Mouse (Mus musculus) B cell, adult 62 days (primary cell): Measurements from ENCODE around the gene Smim14. TPM values are rescaled to one million over a fixed set of nuclear protein-coding genes. Genes with fewer than 3 reads are reported as not detected.

Experiments used
- total RNA-seq: library from RNA; stranded (reverse); gene quantifications from 4 replicates; pipeline ENCODE4 v1.2.4, GENCODE M21; 2023

The Smim14 gene
- 354 to 405 TPM (median 379 TPM) in 4 replicates for total RNA-seq

DNA sequence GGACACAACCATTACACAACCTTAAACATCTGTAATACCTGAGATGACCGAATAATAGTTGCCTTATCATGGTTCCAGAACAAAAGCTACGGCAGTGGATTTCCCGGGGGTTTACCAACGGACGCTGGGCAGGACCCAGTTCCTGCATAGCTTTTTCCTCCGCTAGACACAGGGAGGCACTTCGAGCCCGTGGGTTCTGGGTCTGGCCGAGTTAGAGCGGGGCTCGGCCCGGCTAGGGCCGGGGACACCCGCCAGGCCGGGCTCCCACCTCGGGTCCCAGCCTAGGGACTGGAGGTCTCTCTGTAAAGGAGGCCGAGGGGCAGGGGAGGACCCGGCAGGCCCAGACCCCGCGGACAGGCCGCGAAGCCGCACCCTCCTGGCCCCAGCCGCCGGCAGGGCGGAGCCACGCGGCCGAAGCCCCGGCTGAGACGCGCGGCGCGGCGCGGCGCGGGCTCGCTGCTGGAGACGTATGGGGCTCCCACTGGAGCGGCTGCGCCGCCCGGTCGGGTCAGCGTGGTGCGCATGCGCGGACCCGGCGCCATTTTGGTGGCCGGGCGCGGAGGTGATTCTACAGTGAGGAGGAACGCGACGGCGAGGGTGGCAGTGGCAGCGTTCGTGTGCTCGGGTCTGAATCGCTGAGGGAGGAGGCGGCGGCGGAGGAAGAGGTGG, at the start of gene Smim14, which contains the start of gene Ube2k:
Gene Smim14, minus strand, starts transcription at position 434 of the 669 bp plus-strand sequence.
Gene Ube2k, plus strand, starts transcription at position 483 of the 669 bp plus-strand sequence.

DNA sequence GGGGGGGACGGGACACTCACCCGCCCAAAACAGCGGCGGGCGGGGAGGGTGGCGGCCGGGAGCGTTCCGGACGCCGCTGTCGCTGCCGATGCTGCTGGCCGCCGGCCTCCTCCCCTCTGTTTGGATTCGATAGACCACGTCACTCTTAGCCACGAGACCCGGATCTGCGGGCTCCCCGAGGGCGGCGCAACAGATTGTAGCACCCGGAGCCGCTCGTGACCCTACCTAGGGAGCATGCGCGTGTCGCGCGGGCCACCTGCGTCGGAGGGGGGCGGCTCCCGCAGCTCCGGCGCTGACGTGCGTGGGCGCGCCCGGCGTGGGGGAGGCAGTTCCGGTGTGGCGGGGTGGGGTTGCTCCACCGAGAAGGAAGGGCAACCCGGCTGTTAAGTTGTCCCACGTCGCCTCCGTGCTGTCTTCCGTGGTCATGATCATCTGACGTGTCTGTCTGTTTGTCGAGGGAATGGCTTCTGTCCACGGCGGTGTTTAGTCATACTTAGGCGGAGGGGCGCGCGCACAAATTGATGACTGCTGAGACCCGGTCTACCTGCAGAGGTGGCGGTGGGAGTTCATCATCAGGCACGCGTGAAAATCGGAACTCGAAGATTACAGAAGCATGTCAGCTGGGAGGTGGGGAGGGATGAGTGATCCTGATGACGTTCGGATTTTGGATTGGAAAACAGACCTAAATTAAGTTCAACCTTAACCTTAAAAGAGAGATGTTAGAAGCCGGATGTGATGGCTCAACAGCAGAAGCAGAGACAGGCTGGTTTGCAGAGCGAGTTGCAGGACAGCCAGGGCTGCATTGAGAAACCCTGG, 44.1 kb downstream of the Smim14 start, which contains the start of gene Gm43552:
Gene Gm43552, minus strand, starts transcription at position 118 of the 816 bp plus-strand sequence.

DNA sequence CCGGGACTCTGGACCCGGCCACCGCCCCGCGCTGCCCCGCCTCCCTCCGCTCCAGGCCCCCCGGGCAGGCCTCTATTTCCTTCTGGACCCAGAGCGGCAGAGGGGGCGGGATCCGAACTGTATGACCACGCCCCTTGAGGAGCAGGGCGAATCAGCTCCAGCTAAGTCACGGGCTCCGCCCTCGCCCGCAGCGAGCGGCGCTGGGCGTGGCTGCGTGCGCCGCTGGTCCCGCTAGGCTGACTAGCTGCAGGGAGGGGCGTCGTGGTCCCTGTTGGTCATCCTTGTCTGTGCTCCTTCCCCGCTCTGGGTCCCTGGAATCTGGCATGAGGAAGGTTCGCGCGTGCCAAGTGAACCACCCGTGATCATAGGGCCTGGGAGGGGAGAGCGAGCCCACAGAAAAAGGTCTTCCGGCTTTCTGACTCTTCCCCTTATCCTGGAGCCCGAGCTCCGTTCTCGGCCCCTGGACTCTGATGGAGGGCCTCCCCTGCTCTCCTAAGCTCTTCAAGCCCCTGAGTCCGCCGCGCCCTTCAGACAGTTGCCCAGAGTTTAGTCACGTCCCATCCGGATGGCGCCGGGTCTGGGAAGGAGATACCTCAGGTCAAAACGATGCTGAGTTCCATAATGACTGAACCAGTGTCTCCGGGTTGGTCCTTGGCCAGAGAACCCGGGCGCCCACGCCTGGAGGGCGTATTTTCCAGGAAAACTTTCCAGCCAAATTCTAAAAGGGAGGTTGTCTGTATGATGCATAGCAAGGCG, 101.0 kb downstream of the Smim14 start, which contains the start of gene Ugdh:
Gene Ugdh, minus strand, starts transcription at position 144 of the 756 bp plus-strand sequence.

Other genes with a start within 250 kb of the Smim14 start
- gene Rfc1, start 201.5 kb downstream of the Smim14 start, total RNA-seq = 79.2 to 93.3 TPM (median 87.3 TPM) in 4 replicates
- not detected in 4 replicates for gene Klb, start 188.9 kb downstream of the Smim14 start, total RNA-seq
- 1,968 to 2,272 TPM (median 2,213 TPM) in 4 replicates for gene Rpl9, start 145.7 kb downstream of the Smim14 start, total RNA-seq
- 33.9 to 37.2 TPM (median 35.8 TPM) in 4 replicates for gene Lias, start 145.7 kb downstream of the Smim14 start, total RNA-seq
- 20.2 to 27.4 TPM (median 22.3 TPM) in 4 replicates for gene Ugdh, start 101.2 kb downstream of the Smim14 start, total RNA-seq
- 8.2 TPM in 1 of 4 replicates, not detected in the others for gene Gm43552, start 44.4 kb downstream of the Smim14 start, total RNA-seq
- gene Ube2k, start within 50 bp of the Smim14 start, total RNA-seq = 68.0 to 71.4 TPM (median 68.6 TPM) in 4 replicates
- 253 to 296 TPM (median 279 TPM) in 4 replicates for gene Pds5a, start 161.1 kb upstream of the Smim14 start, total RNA-seq
- gene N4bp2, start 226.3 kb upstream of the Smim14 start, total RNA-seq = 87.0 to 107 TPM (median 93.5 TPM) in 4 replicates